Comparison of ENCODE assay signal across 8 mouse cellular contexts in the genomic region with DNA sequence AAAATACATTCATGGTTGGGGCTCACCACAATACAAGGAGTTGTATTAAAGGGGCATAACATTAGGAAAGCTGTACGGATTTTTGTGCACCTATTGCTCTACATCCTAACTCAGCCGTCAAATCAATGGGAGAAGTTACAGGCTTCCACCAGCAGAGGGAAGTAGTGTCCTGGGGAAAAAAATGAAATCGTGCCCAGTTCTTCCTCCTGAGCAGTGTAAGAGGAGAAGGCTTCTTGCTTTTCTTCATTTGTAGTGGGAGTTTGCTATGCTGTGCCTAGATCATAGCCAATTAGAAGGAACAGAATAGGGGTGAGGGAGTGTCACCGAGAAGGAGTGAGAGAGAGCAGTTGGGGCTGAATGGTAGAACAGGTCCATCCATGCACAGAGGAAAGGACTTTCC.
DNase-seq lines count a peak whose midpoint lies in the region; ATAC-seq and TF ChIP-seq lines count a peak whose summit lies in the region.

No protein-coding gene starts in this region.

- TF ChIP-seq POLR2A in brain, embryonic 14.5 days (IDR thresholded peaks at IDR 0.05; ENCODE audit: borderline replicate concordance, extremely low read depth, insufficient read depth, insufficient read length, poor library complexity, severe bottlenecking): no peak

- no peak overlapping the region for H3K27ac ChIP-seq in heart, embryonic 16.5 days (ENCODE audit: low read length)
- H3K27ac ChIP-seq in neural tube, embryonic 11.5 days (ENCODE audit: low read depth, low read length): no peak overlapping the region

- H3K4me2 ChIP-seq in heart, embryonic 16.5 days (ENCODE audit: low read depth, low read length): no peak overlapping the region
- no peak overlapping the region for H3K4me2 ChIP-seq in neural tube, embryonic 11.5 days (ENCODE audit: low read depth)

- peaks cover 5% of the 10 kb centered on the region for H3K4me1 ChIP-seq in heart, embryonic 16.5 days (ENCODE audit: control insufficient read depth, insufficient read depth, low read length)
- no peaks in the 10 kb centered on the region for H3K4me1 ChIP-seq in neural tube, embryonic 11.5 days (ENCODE audit: control insufficient read depth, insufficient read depth, low read length)

- TF ChIP-seq CTCF in brain, embryonic 14.5 days (IDR thresholded peaks at IDR 0.05; ENCODE audit: borderline replicate concordance, extremely low read depth, insufficient read depth, insufficient read length): peak; percentile 81

- no peak overlapping the region for H3K9ac ChIP-seq in heart, embryonic 16.5 days (ENCODE audit: low read length)
- no peak overlapping the region for H3K9ac ChIP-seq in neural tube, embryonic 11.5 days (ENCODE audit: low read length)

- no peaks in the 10 kb centered on the region for H3K9me3 ChIP-seq in heart, embryonic 16.5 days (replicated peaks; ENCODE audit: control insufficient read depth, low read length)
- no peaks in the 10 kb centered on the region for H3K9me3 ChIP-seq in neural tube, embryonic 11.5 days (ENCODE audit: control insufficient read depth, low read length)

- no peaks in the 10 kb centered on the region for H3K36me3 ChIP-seq in heart, embryonic 16.5 days (ENCODE audit: control insufficient read depth, insufficient read depth)
- H3K36me3 ChIP-seq in neural tube, embryonic 11.5 days (ENCODE audit: control insufficient read depth, insufficient read depth, low read length): no peaks in the 10 kb centered on the region

- peak; percentile 70; the same call in 1 of the 2 replicates for ATAC-seq in erythroid progenitor cell, adult 5-6 weeks (replicated peaks; ENCODE audit: low FRiP score, poor library complexity, severe bottlenecking)
- 0 out of 2 replicates have a peak, but pooled peaks have one; percentile 65 for ATAC-seq in heart, embryonic 16.5 days (replicated peaks; ENCODE audit: extremely low read depth, insufficient read depth, low FRiP score)
- ATAC-seq in neural tube, embryonic 11.5 days (ENCODE audit: insufficient read depth, low FRiP score, low TSS enrichment): peak; percentile 35; the same call in 1 of the 2 replicates

- 19% methylated on average over 4 of the region's 4 CpGs for WGBS in heart, embryonic 16.5 days
- WGBS in neural tube, embryonic 11.5 days: 20% methylated on average over 4 of the region's 4 CpGs

- H3K27me3 ChIP-seq in heart, embryonic 16.5 days (ENCODE audit: control insufficient read depth, insufficient read depth, low read length): no peaks in the 10 kb centered on the region
- no peaks in the 10 kb centered on the region for H3K27me3 ChIP-seq in neural tube, embryonic 11.5 days (ENCODE audit: control insufficient read depth, insufficient read depth, low read length)

- no peak overlapping the region for H3K4me3 ChIP-seq in heart, embryonic 16.5 days (ENCODE audit: low read length)
- H3K4me3 ChIP-seq in neural tube, embryonic 11.5 days (ENCODE audit: low read depth, low read length): no peak overlapping the region

- peak; percentile 64 for DNase-seq in ES-CJ7 (ENCODE audit: low read depth, low spot score)
- DNase-seq in brain, embryonic 14.5 days (ENCODE audit: low read depth): peak; percentile 88
- peak; percentile 63 for DNase-seq in kidney, postnatal 10 days
- DNase-seq in liver: peak; percentile 21
- peak; percentile 59 for DNase-seq in neural tube, embryonic 11.5 days (ENCODE audit: low spot score)
- DNase-seq in thymus, postnatal 4 days: peak; percentile 17

Comparison
In these comparisons a context has a peak if more than half of its experiments do, and no peak if none do; other contexts are left out.
1. DNase-seq: peak in every context shown above with its lines; median percentile 88 in brain, embryonic 14.5 days; 64 in ES-CJ7; 63 in kidney, postnatal 10 days; 59 in neural tube, embryonic 11.5 days; 21 in liver; 17 in thymus, postnatal 4 days.